Mouse (Mus musculus): Measurements from ENCODE around the gene Gapt.

- no peak for TF ChIP-seq CTCF (IDR thresholded peaks at IDR 0.05; ENCODE audit: borderline replicate concordance, control insufficient read depth, extremely low read depth, insufficient read depth, low read length, poor library complexity)
- TF ChIP-seq POLR2A (IDR thresholded peaks at IDR 0.05; ENCODE audit: control insufficient read depth, extremely low read depth, insufficient read depth, low read length, poor library complexity): no peak
Measured at GRCm38 (mm10) chr13:110395179-110395794, 38.3 kb upstream of the Gapt start.

All from thymus, adult 2 months (tissue).